Mouse (Mus musculus) intestine, postnatal 0 days (tissue): ENCODE measurements around the gene Eid3. TPM values are rescaled to one million over a fixed set of nuclear protein-coding genes. Genes with fewer than 3 reads are reported as not detected.

ENCODE experiments used
- ATAC-seq: fragments of 200-750 bp; cut with Nextera tagmentation; 2 replicates; pipeline ENCODE4 v1.8.0; 2017; ENCODE audit warnings: mild to moderate bottlenecking, moderate TSS enrichment, moderate library complexity
- H3K27ac ChIP-seq: fragments of 300-500 bp; sonication (generic); 2 replicates; pipeline ENCODE4 v1.5.1; 2014; ENCODE audit warnings: mild to moderate bottlenecking, low read depth, low read length, moderate library complexity
- H3K27me3 ChIP-seq: fragments of 300-500 bp; sonication (generic); replicated peaks from 2 replicates; pipeline ENCODE4 v1.6.1; 2014; ENCODE audit warnings: low read length, mixed read lengths; ENCODE audit not compliant: control insufficient read depth, insufficient read depth
- H3K36me3 ChIP-seq: fragments of 300-500 bp; sonication (generic); 2 replicates; pipeline ENCODE4 v1.6.1; 2014; ENCODE audit warnings: mild to moderate bottlenecking, moderate library complexity; ENCODE audit not compliant: control insufficient read depth, insufficient read depth
- H3K4me1 ChIP-seq: fragments of 300-500 bp; sonication (generic); replicated peaks from 2 replicates; pipeline ENCODE4 v1.6.1; 2014; ENCODE audit warnings: antibody characterized with exemption, low read length, mixed read lengths; ENCODE audit not compliant: control insufficient read depth, insufficient read depth
- H3K4me2 ChIP-seq: fragments of 300-500 bp; sonication (generic); replicated peaks from 2 replicates; pipeline ENCODE4 v1.6.1; 2014; ENCODE audit warnings: low read depth, mild to moderate bottlenecking, moderate library complexity
- H3K4me3 ChIP-seq: fragments of 300-500 bp; sonication (generic); 2 replicates; pipeline ENCODE4 v1.5.1; 2014; ENCODE audit warnings: low read depth, low read length
- H3K9ac ChIP-seq: fragments of 300-500 bp; sonication (generic); 2 replicates; pipeline ENCODE4 v1.6.1; 2014; ENCODE audit warnings: mild to moderate bottlenecking, low read depth, low read length
- H3K9me3 ChIP-seq: fragments of 300-500 bp; sonication (generic); 2 replicates; pipeline ENCODE4 v1.6.1; 2016; ENCODE audit warnings: mixed run types; ENCODE audit not compliant: control insufficient read depth
- CTCF ChIP-seq: sonication (generic); IDR thresholded peaks from 2 replicates; pipeline ENCODE4 v1.5.1; 2016; ENCODE audit warnings: low read depth, mild to moderate bottlenecking, control low read depth, antibody characterized with exemption, moderate library complexity
- WGBS: fragments of 180-500 bp; shearing (Covaris S2); extraction: QIAGEN DNeasy Blood & Tissue Kit; methylation state at CpG from one replicate; pipeline ENCODE4 v1.1.7; 2014; 5-methylcytosine and 5-hydroxymethylcytosine counted together
- polyA plus RNA-seq: library from polyadenylated mRNA; unstranded; fragments of >200 nt; fragmentation: Nextera tagmentation; extraction: Ambion mirVana; gene quantifications from 2 replicates; pipeline ENCODE4 v1.2.1, GENCODE M21; 2015

The Eid3 gene
- polyA plus RNA-seq, 1 experiment from 2014 or later, result 0.17 TPM

GRCm38 (mm10) chr10:82899810-82900421 lies 33.5 kb downstream of the Eid3 start:
- Histone ChIP-seq H3K27me3 (no peaks in the 10 kb centered on the region), H3K4me3 (no peak overlapping the region), H3K36me3 (peaks cover 32% of the 10 kb centered on the region), H3K27ac (0 out of 2 replicates have a peak overlapping the region, but pooled peaks have one; percentile 6), H3K4me1 (no peaks in the 10 kb centered on the region), H3K4me2 (peak overlapping the region; percentile 33), H3K9ac (no peak overlapping the region), H3K9me3 (no peaks in the 10 kb centered on the region)
- WGBS, result 41% methylated on average over 16 of the region's 16 CpGs
- no peak for TF ChIP-seq CTCF
- ATAC-seq, result peak; percentile 79

- no peak for TF ChIP-seq CTCF
- Histone ChIP-seq H3K9ac (no peak overlapping the region), H3K4me1 (no peaks in the 10 kb centered on the region), H3K9me3 (no peaks in the 10 kb centered on the region), H3K4me2 (peak overlapping the region; percentile 33), H3K4me3 (no peak overlapping the region), H3K27ac (no peak overlapping the region), H3K27me3 (no peaks in the 10 kb centered on the region), H3K36me3 (peaks cover 26% of the 10 kb centered on the region)
- ATAC-seq, result no peak; the same call in 1 of the 2 replicates
- 50% methylated on average over 7 of the region's 7 CpGs for WGBS
Measured at GRCm38 (mm10) chr10:82900546-82900945, 34.1 kb downstream of the Eid3 start.

- peak; percentile 98 for TF ChIP-seq CTCF
- no peak overlapping the region for H3K4me3 ChIP-seq
- H3K4me2 ChIP-seq, result no peak overlapping the region
- WGBS, result 8% methylated on average over 7 of the region's 7 CpGs
- no peaks in the 10 kb centered on the region for H3K9me3 ChIP-seq
- H3K27me3 ChIP-seq, result no peaks in the 10 kb centered on the region
- ATAC-seq, result 0 out of 2 replicates have a peak, but pooled peaks have one; percentile 28
- H3K27ac ChIP-seq, result no peak overlapping the region
- H3K36me3 ChIP-seq, result peaks cover 17% of the 10 kb centered on the region
- no peaks in the 10 kb centered on the region for H3K4me1 ChIP-seq
- H3K9ac ChIP-seq, result no peak overlapping the region
Measured at GRCm38 (mm10) chr10:82901436-82901835, 35.0 kb downstream of the Eid3 start.

- ATAC-seq, result no peak
- 79% methylated on average over 7 of the region's 7 CpGs for WGBS
- Histone ChIP-seq H3K9me3 (no peaks in the 10 kb centered on the region), H3K27ac (no peak overlapping the region), H3K4me1 (no peaks in the 10 kb centered on the region; the same call in 1 of the 2 replicates), H3K27me3 (0 out of 2 replicates have a peak, but pooled peaks cover 5% of the 10 kb centered on the region), H3K4me3 (no peak overlapping the region), H3K36me3 (no peaks in the 10 kb centered on the region), H3K4me2 (no peak overlapping the region), H3K9ac (no peak overlapping the region)
- TF ChIP-seq CTCF, result no peak
Measured at GRCm38 (mm10) chr10:82908526-82908925, 42.1 kb downstream of the Eid3 start.

- H3K9ac ChIP-seq, result no peak overlapping the region
- H3K4me1 ChIP-seq, result no peaks in the 10 kb centered on the region; the same call in 1 of the 2 replicates
- H3K36me3 ChIP-seq, result no peaks in the 10 kb centered on the region
- no peak for ATAC-seq
- H3K4me2 ChIP-seq, result 0 out of 2 replicates have a peak overlapping the region, but pooled peaks have one; percentile 17
- H3K4me3 ChIP-seq, result no peak overlapping the region
- no peak overlapping the region for H3K27ac ChIP-seq
- H3K27me3 ChIP-seq, result 0 out of 2 replicates have a peak, but pooled peaks cover 5% of the 10 kb centered on the region
- WGBS, result 14% methylated on average over 9 of the region's 9 CpGs
- no peaks in the 10 kb centered on the region for H3K9me3 ChIP-seq
- TF ChIP-seq CTCF, result peak; percentile 89
Measured at GRCm38 (mm10) chr10:82909382-82909781, 43.0 kb downstream of the Eid3 start.

GRCm38 (mm10) chr10:82910198-82910597 lies 43.8 kb downstream of the Eid3 start:
- WGBS, result 82% methylated on average over 3 of the region's 3 CpGs

More at GRCm38 (mm10) chr10:82910198-82910597, 43.8 kb downstream of the Eid3 start:
- TF ChIP-seq CTCF, result peak; percentile 74
- Histone ChIP-seq H3K4me2 (no peak overlapping the region), H3K9me3 (no peaks in the 10 kb centered on the region), H3K27me3 (0 out of 2 replicates have a peak, but pooled peaks cover 5% of the 10 kb centered on the region), H3K4me3 (no peak overlapping the region), H3K4me1 (no peaks in the 10 kb centered on the region; the same call in 1 of the 2 replicates), H3K36me3 (no peaks in the 10 kb centered on the region), H3K27ac (no peak overlapping the region), H3K9ac (no peak overlapping the region)
- ATAC-seq, result no peak
